Mouse (Mus musculus): ENCODE data around the gene St8sia2.

St8sia2 gene

DNA sequence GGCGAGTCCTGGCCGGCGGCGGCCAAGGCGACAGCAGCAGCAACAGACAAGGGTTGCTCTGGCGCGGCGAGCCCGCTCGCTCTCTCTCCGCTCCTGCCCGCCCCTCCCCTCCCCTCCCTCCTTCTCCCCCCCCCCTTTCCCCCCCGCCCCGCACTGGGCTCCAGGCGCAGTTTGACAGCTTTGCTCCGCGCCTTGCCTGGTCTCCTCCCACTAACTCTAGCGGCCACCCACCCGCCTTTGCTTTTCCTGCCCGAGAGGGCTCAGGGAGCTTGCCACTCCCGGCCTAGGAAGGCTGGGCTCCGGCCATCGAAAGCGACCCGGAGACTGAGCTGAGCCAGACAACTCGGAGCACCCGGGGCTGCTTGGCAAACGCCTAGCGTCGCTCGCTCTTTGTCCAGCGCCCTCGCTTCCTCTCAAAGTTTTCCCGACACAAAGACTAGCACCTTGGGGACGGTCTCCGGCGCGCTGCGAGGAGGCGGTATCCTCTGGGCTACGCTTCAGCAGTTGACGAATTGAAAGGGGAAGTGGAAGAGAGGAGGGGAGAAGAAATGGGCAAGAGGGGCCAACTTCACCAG is at the start of gene St8sia2:
TSS of gene St8sia2 (minus strand) at position 90 of the 575 bp plus-strand sequence.
- DNase-seq (ENCODE audit: low spot score in 2 of 2) = no peak

DNA sequence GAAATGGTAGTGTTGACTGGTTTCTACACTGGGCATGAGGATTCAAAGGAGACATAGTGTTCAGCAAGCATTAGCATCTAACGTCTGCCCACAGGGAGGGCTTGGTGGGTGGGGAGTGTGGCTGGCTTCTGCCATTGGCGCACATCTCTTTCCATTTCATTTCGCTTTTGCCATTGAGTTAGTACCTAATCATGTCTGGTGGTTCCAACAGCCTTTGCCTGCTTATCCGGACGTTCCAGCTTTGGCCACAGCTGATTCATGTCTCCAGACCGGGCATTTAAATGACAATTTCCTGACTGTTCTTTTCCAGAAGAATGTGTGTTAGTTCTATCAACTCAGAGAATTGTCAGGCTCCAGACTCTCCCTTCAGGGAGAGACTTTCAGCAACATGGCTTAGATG is 47.6 kb upstream of the St8sia2 start:
- DNase-seq (ENCODE audit: low spot score in 2 of 2) = no peak

DNA sequence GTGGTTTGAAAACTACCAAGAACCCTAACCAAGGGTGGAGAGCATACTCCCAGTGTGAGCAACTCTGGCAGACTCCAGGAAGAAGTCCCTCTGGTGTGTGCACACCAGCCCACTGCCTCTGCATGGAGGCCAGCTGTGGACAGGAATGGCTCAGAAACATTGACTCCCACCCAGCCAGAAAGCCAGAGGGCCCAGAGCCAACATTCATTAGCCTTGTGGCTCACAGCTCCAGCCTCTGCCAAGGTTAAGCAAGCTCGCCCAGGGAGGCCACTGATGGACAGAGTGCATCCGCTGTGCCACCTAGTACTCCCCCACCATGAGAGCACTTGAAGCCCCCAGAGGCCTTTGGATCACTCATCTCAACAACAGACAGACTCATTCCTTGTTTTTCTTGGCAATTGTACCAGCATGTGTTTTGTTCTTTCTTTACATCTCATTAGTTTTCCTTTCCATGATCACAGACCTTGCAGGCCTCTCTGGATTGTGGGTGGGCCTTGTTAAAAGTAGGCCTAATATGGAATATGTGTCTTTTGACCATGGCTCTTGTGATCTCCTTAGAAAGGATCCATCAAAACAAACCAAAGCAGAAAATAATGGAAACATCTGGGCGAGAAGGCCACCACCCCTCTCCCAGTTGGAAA is 46.9 kb upstream of the St8sia2 start:
- DNase-seq (ENCODE audit: low spot score in 2 of 2) = no peak

DNA sequence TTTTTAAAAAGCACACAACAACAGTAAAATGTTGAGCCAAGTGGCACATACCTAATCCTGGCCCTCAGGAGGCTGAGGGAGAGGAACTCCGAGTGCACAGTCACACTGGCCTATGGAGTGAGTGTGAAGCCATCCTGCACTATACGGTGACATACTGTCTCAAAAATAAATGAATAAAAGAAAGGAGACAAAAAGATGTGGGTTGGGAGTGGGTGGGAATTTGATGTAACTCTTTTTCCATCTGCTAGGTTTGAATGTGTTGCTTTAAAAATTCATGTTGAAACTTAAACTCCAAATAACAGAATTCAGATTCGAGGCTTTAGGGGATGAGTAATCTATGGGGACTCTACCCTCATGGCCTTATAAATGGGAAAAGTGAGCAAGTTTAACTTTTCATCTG is 46.2 kb upstream of the St8sia2 start:
- no peak for DNase-seq (ENCODE audit: low spot score in 2 of 2)

DNA sequence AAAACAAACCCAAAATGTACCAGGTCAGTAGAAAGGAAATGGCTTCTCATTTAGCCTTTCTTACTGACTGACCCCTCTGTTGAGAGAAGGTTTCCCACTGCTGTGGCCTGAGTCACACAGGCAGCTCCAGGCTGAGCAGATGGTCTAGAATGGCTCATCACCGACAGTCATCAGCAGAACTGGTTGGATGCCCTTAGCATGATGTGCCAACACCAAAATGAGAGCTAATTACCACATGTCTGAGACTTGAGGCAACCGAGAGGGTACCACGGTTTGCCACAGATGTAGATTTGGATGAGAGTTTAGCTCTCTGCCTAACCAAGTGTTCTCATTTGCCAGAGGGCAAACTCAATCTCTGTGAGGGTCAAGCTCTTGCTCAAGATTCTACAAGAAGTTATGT is 42.3 kb upstream of the St8sia2 start:
- no peak for DNase-seq (ENCODE audit: low spot score in 2 of 2)

DNA sequence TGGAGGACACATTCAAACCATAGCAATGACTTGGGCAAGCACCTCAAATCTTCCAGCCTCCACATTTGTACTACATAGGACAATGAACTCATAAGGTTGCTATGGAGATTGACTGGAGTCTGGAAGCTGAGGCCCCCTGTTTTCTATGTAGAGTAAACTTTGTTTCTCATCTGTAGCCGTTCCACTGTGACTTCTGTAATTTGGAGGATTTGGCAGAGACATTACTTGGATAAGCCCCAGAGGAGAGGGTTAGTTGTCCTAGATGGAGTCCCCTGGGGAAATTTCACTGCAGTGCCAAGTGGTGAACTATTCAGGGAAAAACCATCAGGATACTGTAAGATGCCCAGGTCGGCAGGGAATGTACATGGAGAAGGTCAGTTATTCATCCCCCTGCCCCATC is 34.1 kb upstream of the St8sia2 start:
- DNase-seq (ENCODE audit: low spot score in 2 of 2) = no peak

DNA sequence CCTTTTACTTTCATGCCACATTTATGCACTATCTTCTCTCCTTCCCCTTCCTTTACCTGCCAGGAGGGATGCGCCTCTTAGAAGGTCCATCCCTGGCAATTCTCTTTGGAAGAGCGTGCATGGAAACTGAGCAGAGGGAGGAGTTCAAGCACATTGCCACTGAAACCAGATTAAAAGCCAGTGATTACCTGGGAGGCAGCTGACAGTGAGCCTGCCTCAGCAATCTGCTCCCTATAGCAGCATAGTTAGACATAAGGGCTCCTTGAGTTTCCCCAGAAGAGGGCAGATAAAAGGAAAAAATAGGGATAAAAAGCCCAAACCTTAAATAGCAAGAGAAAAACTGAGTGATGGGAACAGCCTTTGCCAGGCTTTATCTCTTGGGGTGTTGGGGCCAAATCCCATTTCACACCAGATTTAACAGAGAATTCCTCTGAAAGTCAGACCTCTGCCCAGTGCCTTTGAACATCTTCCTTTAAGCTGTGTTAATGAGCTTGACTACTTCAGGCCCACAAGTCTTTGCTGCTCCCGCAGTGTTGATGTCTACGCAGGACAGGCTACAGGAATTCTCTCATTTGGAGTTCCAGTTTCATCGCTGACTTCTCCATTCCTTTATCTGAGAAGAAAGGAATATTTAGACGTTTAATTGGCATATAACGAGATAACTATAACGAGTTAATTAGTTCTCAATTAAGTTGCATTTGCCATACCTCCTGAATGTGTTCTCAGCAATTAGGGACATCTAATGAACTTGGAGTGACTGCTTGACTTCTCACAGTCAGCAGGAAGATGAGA is 31.9 kb upstream of the St8sia2 start:
- DNase-seq (ENCODE audit: low spot score in 2 of 2) = no peak

DNA sequence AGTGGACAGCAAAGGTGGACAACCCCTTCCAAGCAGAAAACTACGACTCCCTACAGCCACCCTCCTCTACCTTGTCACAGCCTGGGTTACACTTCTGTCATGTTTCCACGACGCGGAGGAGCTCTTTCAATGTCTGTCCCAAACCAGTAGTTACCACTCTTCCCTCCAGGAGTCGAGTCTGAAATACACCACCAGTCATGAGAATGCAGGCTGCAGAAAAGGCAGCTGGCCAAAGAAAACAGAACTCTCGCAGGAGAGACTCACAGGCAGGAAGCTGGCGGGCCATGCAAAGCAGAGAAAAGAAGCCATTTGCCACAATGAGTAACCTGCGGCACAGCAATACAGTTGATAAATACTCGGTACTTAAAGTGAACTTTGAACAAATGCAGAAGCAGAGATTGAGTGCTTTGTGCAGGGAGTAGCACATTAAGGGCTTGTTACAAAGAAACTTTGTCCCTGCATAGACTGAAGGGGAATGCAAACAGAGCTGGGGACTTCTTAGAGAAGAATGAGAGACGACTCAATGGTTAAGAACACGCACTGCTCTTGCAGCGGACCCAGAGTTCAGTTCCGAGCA is 30.2 kb upstream of the St8sia2 start:
- DNase-seq (ENCODE audit: low spot score in 2 of 2) = no peak

DNA sequence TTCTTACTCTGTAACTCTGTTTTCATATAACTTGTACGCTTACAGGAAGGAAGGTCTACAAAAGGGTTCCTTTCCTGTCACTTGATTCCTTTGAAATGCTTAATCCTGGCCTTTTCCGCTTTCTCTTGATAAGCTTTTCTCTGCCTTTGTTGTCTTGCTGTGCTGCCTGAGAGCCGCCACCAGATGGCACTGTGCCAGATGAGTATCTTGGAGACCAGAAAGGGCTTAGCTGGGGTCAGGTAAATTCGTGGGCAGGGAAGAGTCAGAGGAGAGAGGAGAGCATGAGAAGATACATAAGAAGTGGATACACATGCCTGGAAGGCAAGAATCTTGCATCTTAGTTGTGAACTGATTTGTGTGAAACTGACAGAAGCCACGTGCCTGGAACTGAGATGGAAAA is 11.5 kb upstream of the St8sia2 start:
- DNase-seq (ENCODE audit: low spot score in 2 of 2) = peak; percentile 19 to 69

DNA sequence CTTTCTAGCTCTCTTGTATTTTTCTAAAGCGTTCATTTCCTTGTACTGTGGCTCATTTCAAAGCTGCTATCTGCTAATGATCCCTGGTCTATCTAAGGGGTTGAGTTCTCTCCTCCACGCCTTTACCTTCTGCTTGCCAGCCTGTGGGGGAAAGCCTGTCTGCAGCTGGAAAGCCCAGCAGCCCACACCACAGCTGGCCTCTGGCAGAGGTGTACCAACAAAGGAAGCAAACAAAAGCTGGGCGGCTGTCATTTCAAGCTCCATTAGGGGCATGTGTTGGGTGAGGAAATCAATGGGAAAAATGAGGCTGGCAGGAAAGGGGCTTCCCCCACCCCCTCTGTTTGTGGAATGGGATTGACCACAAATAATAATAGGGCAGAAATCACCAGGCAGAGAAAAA is 10.7 kb upstream of the St8sia2 start:
- DNase-seq (ENCODE audit: low spot score in 2 of 2) = no peak

DNA sequence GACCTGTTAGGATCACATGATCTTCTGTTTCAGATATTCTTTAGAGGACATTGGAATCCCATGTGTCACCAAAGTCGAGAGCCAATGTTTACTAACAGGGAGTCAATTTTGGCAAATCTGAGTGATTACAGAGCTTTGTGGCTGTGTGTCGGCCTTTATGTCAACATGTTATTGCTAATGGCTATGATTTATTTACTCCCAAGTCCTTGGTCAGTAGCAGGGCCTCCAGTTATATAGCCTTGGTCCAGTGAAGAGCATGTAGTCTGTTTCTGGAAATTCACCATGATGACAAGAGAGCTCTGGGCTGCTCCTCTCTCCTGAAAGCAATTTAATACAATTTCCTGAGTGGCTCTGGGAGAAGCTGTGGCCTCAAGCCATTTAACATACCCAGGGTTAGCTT is 9.1 kb upstream of the St8sia2 start:
- DNase-seq (ENCODE audit: low spot score in 2 of 2) = no peak

DNA sequence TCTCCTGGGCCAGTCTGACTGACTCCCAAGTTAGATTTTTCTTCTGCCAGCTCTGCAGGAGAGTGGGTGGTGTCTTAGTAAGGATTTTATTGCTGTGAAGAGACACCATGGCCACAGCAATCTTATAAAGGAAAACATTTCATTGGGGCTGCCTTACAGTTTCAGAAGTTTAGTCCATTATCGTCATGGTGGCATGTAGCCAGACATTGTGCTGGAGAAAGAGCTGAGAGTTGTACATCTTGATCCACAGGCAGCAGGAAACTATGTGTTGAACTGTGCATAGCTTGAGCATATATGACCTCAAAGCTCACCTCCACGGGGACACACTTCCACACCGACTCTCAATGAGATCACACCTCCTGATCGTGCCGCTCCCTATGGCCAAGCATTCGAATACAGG is 8.3 kb upstream of the St8sia2 start:
- DNase-seq (ENCODE audit: low spot score in 2 of 2) = no peak

DNA sequence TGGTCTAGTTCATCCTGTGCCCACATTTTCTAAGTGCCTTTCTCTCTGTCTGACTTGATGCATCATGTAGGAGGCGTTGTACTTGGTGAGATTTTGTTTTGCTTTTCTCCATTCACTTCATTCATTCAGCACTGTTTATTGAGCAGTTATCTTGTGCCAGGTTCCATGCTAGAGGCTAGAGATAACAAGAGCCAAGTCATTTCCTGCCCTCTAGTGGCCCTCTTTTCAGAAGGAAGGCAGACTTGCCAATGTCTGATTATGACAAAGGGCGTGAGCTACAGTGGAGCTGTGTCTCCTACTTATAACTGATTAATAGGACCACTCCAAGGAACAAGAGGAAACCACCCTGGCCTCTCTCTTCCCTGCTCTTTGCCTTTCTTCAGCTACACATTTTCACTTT is 3.1 kb upstream of the St8sia2 start:
- no peak for DNase-seq (ENCODE audit: low spot score in 2 of 2)

DNA sequence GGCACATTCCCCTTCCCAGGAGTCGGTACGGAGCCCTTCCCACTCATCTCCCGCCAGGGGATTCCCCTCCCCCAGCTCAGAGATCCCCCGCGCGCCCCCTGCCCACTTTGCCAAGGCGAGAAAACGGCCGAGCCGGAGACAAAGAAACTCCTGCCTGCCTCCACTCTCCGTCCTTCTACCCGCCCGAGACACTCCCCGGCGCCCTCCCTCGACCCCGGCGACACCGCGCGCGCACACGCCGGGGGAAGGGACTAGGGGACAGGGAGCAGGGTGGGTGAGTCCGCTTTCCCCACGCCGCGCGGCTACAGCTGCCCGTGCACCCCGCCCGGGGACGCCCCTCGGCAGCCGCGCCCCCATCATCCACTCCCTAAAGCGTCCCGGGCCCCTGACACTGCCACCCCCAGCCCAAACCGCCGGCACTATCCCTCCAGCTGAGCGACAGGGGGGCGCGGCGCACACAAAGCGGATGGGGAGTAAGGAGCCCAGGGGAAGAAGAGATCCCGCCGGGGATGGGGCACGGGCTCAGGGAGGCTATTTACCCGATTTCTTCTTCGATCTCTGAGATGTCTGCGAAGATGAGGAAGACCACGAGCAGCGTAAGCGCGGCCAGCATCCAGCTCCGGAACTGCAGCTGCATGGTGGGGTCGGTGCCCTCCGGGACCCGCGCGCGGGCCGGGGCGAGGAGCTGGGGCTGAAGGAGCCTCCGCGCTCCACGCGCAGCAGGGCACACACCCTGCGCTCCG is 461 bp downstream of the St8sia2 start:
- DNase-seq (ENCODE audit: low spot score in 2 of 2) = no peak

DNA sequence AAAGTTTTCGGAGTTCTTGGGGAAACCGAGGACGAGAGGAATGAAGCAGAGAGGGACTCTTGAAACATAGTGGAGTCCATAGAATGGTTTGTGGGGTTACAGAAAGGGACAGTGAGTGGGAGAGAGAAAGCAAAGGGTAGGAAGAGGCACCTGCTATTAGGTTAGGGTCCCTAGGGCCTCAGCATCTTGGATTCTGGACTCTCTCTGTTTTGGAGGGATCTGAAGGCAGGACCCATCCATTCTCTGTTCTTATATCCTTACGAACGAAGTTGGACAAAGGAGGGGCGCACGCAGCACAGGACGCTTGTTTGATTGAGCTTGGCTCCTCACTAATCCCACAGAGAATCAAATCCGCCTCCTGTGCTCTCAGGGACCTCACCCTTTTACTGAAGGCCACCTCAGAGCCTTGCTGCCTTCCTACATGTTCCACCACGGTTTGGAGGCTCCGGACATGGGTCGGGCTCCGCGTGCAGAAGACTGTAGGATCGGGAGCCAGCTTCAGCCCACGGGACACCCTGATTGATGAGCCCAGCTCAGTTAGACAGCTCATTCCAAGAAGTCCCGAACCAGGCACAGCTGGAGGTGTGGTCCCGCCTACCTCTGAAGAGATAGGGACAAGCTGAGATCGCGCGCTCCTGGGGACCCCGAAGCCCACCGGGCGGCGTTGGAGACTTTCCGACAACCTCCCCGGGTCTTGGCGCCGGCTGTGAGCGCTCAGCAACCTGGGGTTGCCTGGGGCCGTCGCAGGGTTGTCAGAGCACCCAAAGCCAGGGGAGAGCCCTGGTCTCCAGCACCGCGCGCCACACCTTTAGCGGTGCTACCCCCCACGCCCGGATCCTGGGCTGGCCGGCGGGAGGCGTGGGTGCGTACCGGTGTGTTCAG is 1.3 kb downstream of the St8sia2 start:
- no peak for DNase-seq (ENCODE audit: low spot score in 2 of 2)

DNA sequence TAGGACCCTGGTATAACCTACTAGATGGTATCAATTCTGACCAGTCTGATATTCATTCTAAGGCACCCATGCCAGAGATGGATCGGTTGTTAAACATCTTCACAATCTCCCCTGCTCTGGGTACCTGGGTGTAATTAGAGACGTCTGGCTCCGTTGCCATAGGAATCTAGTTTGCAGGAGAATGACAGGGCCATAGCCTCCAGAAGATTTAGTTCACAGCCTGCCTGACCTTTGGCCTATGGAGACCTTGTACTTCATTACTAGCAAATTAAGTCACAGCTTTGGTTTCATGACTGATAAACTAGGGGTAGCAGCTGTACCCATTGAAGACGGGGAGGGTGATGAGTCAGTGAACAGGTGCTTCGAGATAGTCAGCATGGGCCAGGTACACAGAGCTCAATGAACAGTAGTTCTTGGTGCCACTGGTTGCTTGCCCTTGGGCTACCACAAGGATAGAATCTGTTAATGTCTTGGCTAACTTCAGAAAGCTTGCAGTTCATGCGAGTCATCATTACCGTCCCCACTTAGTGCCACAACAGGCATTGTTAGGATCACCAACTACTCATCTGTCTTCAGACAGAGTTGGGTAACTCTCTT is 4.4 kb downstream of the St8sia2 start:
- no peak for DNase-seq (ENCODE audit: low spot score in 2 of 2)

DNA sequence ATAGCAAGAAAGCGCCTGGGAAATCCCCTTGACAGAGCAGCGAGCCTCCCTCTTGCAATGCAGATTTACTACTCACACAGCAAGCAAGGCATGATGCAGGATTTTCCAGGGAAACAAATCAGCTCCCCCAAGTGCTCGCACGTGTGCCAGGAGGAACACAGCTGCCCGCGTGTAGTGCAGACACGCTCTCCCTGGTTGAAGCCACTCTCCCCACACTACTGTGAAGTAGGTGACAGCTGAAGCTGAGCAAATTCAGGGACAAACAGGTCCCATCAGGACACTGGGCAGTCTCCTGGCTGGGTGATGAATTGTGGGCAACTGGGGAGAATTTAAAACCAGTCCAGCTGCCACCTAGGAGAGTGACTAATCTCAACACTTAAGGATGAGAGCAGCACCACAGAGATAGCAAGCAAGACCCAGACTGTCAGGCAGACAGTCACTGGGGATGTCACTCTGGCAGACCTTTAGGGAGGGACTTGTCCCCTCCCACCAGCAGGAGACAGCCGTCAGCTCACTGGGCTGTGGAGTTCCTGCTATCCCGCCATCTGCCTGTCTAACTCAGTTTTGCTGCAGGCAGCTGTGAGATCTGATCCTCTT is 6.6 kb downstream of the St8sia2 start:
- DNase-seq (ENCODE audit: low spot score in 2 of 2) = no peak

DNA sequence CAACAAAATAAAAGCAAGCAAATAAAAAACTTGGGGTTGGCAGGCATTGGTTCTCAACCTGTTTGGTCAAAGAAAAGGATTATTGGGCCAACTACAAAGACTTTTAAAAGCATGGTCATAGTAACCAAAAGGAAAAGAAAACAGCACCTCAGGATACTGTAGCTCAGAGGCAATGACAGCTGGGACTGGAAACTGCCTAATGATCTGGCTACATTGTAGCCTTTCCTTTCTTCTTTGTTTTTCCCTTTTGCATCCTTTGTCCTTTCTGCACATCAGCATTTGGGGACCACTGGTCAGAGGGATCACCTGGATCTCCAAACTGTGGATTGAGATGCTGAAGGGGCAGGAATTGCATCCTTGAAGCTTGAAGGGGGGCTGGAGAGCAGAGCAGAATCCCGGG is 7.1 kb downstream of the St8sia2 start:
- no peak for DNase-seq (ENCODE audit: low spot score in 2 of 2)

DNA sequence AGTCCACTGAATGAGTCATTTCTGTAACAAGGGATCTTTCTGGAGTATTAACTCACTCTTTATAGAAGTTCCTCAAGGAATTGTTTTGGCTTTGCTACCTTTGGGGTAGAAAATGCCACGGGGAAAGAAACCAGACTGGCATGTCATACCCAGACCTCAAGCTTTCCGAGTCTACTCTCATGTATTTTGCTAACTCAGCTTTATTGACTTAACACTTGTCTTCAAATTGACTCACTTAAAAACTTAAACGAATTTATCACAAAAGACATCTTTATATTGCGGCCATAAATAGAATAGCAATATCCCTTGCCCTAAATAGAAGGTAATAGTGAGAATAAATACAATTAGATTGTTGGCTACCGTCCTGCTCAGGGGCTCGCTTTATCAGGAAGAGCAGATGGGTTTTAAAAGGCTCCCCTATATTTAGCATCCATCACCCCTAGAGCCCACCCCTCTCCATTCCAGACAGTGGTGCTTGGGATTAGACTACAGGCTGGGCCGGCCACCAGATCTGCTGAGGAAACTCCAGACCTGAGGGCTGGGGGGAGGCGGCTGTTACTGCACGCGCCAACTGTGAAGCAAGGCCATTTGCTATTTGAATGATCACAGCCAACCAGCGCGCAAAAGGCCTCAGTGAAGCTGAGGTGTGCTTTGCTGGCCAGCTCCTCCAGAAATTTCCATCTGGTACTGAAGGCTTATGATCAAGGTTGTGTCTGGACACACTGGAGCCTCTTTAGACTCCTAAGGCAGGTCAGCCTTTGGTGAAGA is 12.6 kb downstream of the St8sia2 start:
- DNase-seq (ENCODE audit: low spot score in 2 of 2) = no peak

DNA sequence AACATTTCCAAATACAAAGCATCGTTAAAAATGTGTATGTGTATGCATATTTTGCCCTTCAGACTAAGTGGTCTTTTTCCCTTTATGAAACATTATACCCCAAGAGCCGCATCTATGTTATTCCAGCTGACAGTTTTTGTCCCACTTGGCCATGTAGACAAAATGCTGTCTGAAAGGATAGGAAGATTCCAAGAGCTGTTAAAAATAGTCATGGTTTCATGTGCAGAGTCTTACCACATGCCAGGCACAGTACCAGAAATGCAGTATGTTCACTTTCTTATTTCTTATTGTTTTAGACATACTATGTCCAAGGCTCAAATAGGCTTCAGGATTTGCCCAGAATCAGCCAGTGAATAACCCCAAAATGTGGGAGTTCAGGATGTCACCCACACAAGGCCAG is 24.1 kb downstream of the St8sia2 start:
- DNase-seq (ENCODE audit: low spot score in 2 of 2) = no peak

Measured in thymus, postnatal 10 days (tissue).